Mouse (Mus musculus): ENCODE data around the gene Rpl27a. TPM values are rescaled to one million over a fixed set of nuclear protein-coding genes. Genes with fewer than 3 reads are reported as not detected.

Rpl27a gene
- polyA plus RNA-seq, 1 experiment = 562 TPM

GRCm38 (mm10) chr7:109529741-109530140 lies 10.8 kb downstream of the Rpl27a start:
- no peaks in the 10 kb centered on the region for H3K4me1 ChIP-seq (ENCODE audit: control insufficient read depth, insufficient read depth, low read length)
- H3K27ac ChIP-seq (ENCODE audit: control insufficient read depth, insufficient read depth, low read depth, low read length, poor library complexity) = no peak overlapping the region
- TF ChIP-seq CTCF (IDR thresholded peaks at IDR 0.05; ENCODE audit: control insufficient read depth, insufficient read depth, low read length) = no peak
- no peak for TF ChIP-seq POLR2A (IDR thresholded peaks at IDR 0.05; ENCODE audit: borderline replicate concordance, control insufficient read depth, low read depth, low read length)
- H3K4me3 ChIP-seq (replicated peaks; ENCODE audit: control insufficient read depth, low read depth, low read length) = no peak overlapping the region
- WGBS = 41% methylated on average over 2 of the region's 2 CpGs

- no peaks in the 10 kb centered on the region for H3K4me1 ChIP-seq (ENCODE audit: control insufficient read depth, insufficient read depth, low read length)
- no peak overlapping the region for H3K4me3 ChIP-seq (replicated peaks; ENCODE audit: control insufficient read depth, low read depth, low read length)
- TF ChIP-seq CTCF (IDR thresholded peaks at IDR 0.05; ENCODE audit: control insufficient read depth, insufficient read depth, low read length) (no peak), POLR2A (IDR thresholded peaks at IDR 0.05; ENCODE audit: borderline replicate concordance, control insufficient read depth, low read depth, low read length) (no peak)
- no peak overlapping the region for H3K27ac ChIP-seq (ENCODE audit: control insufficient read depth, insufficient read depth, low read depth, low read length, poor library complexity)
- WGBS = 65% methylated on average over 5 of the region's 5 CpGs
Observed at GRCm38 (mm10) chr7:109531501-109531900, 12.6 kb downstream of the Rpl27a start.

GRCm38 (mm10) chr7:109532691-109533090 lies 13.7 kb downstream of the Rpl27a start:
- Histone ChIP-seq H3K4me1 (ENCODE audit: control insufficient read depth, insufficient read depth, low read length) (no peaks in the 10 kb centered on the region), H3K27ac (ENCODE audit: control insufficient read depth, insufficient read depth, low read depth, low read length, poor library complexity) (no peak overlapping the region), H3K4me3 (replicated peaks; ENCODE audit: control insufficient read depth, low read depth, low read length) (no peak overlapping the region)
- WGBS = 69% methylated on average over 3 of the region's 3 CpGs
- TF ChIP-seq CTCF (IDR thresholded peaks at IDR 0.05; ENCODE audit: control insufficient read depth, insufficient read depth, low read length) (no peak), POLR2A (IDR thresholded peaks at IDR 0.05; ENCODE audit: borderline replicate concordance, control insufficient read depth, low read depth, low read length) (no peak)

GRCm38 (mm10) chr7:109533129-109533528 lies 14.2 kb downstream of the Rpl27a start:
- Histone ChIP-seq H3K4me1 (ENCODE audit: control insufficient read depth, insufficient read depth, low read length) (no peaks in the 10 kb centered on the region), H3K27ac (ENCODE audit: control insufficient read depth, insufficient read depth, low read depth, low read length, poor library complexity) (no peak overlapping the region), H3K4me3 (replicated peaks; ENCODE audit: control insufficient read depth, low read depth, low read length) (no peak overlapping the region)
- WGBS = 79% methylated on average over 4 of the region's 4 CpGs
- TF ChIP-seq CTCF (IDR thresholded peaks at IDR 0.05; ENCODE audit: control insufficient read depth, insufficient read depth, low read length) (no peak), POLR2A (IDR thresholded peaks at IDR 0.05; ENCODE audit: borderline replicate concordance, control insufficient read depth, low read depth, low read length) (no peak)

GRCm38 (mm10) chr7:109533888-109534287 lies 14.9 kb downstream of the Rpl27a start:
- Histone ChIP-seq H3K4me1 (ENCODE audit: control insufficient read depth, insufficient read depth, low read length) (no peaks in the 10 kb centered on the region), H3K4me3 (replicated peaks; ENCODE audit: control insufficient read depth, low read depth, low read length) (no peak overlapping the region), H3K27ac (ENCODE audit: control insufficient read depth, insufficient read depth, low read depth, low read length, poor library complexity) (no peak overlapping the region)
- 84% methylated on average over 4 of the region's 4 CpGs for WGBS
- no peak for TF ChIP-seq CTCF (IDR thresholded peaks at IDR 0.05; ENCODE audit: control insufficient read depth, insufficient read depth, low read length)
- no peak for TF ChIP-seq POLR2A (IDR thresholded peaks at IDR 0.05; ENCODE audit: borderline replicate concordance, control insufficient read depth, low read depth, low read length)

GRCm38 (mm10) chr7:109534921-109535320 lies 16.0 kb downstream of the Rpl27a start:
- no peak for TF ChIP-seq CTCF (IDR thresholded peaks at IDR 0.05; ENCODE audit: control insufficient read depth, insufficient read depth, low read length)
- TF ChIP-seq POLR2A (IDR thresholded peaks at IDR 0.05; ENCODE audit: borderline replicate concordance, control insufficient read depth, low read depth, low read length) = no peak
- Histone ChIP-seq H3K27ac (ENCODE audit: control insufficient read depth, insufficient read depth, low read depth, low read length, poor library complexity) (no peak overlapping the region), H3K4me3 (replicated peaks; ENCODE audit: control insufficient read depth, low read depth, low read length) (no peak overlapping the region), H3K4me1 (ENCODE audit: control insufficient read depth, insufficient read depth, low read length) (no peaks in the 10 kb centered on the region)
- WGBS = 80% methylated on average over 3 of the region's 3 CpGs

GRCm38 (mm10) chr7:109536451-109536946 lies 17.6 kb downstream of the Rpl27a start:
- H3K27ac ChIP-seq (ENCODE audit: control insufficient read depth, insufficient read depth, low read depth, low read length, poor library complexity) = no peak overlapping the region
- no peak overlapping the region for H3K4me3 ChIP-seq (replicated peaks; ENCODE audit: control insufficient read depth, low read depth, low read length)
- 84% methylated on average over 4 of the region's 4 CpGs for WGBS
- TF ChIP-seq CTCF (IDR thresholded peaks at IDR 0.05; ENCODE audit: control insufficient read depth, insufficient read depth, low read length) (no peak), POLR2A (IDR thresholded peaks at IDR 0.05; ENCODE audit: borderline replicate concordance, control insufficient read depth, low read depth, low read length) (no peak)
- H3K4me1 ChIP-seq (ENCODE audit: control insufficient read depth, insufficient read depth, low read length) = no peaks in the 10 kb centered on the region

GRCm38 (mm10) chr7:109540902-109541301 lies 22.0 kb downstream of the Rpl27a start:
- Histone ChIP-seq H3K27ac (ENCODE audit: control insufficient read depth, insufficient read depth, low read depth, low read length, poor library complexity) (no peak overlapping the region), H3K4me3 (replicated peaks; ENCODE audit: control insufficient read depth, low read depth, low read length) (no peak overlapping the region), H3K4me1 (ENCODE audit: control insufficient read depth, insufficient read depth, low read length) (peaks cover 3% of the 10 kb centered on the region; the same call in 1 of the 2 replicates)
- no peak for TF ChIP-seq POLR2A (IDR thresholded peaks at IDR 0.05; ENCODE audit: borderline replicate concordance, control insufficient read depth, low read depth, low read length)
- TF ChIP-seq CTCF (IDR thresholded peaks at IDR 0.05; ENCODE audit: control insufficient read depth, insufficient read depth, low read length) = no peak

All from bone marrow, adult 2 months (tissue).